Mouse (Mus musculus) testis, adult 2 months (tissue): ENCODE results near the gene Cyp26b1.

Source experiments
- CTCF ChIP-seq: fragments of 200-500 bp; IDR thresholded peaks from 2 replicates; pipeline ENCODE4 v1.5.1; 2012; ENCODE audit warnings: low read depth, mild to moderate bottlenecking, inconsistent platforms, low read length, moderate library complexity; ENCODE audit not compliant: control insufficient read depth, insufficient read depth, insufficient replicate concordance
- POLR2A ChIP-seq: fragments of 200-500 bp; IDR thresholded peaks from 2 replicates; pipeline ENCODE4 v1.6.1; 2012; ENCODE audit warnings: low read depth, mild to moderate bottlenecking, inconsistent platforms, low read length, moderate library complexity; ENCODE audit not compliant: control insufficient read depth

GRCm38 (mm10) chr6:84545428-84545827 is 48.3 kb downstream of the Cyp26b1 start:
- TF ChIP-seq CTCF (no peak), POLR2A (no peak)
